Mouse (Mus musculus): ENCODE data around the gene Txn1.

Gene Txn1

GRCm38 (mm10) chr4:57895140-57895539 lies 61.1 kb downstream of the Txn1 start:
- no peak for DNase-seq
